Mouse (Mus musculus) neural tube, embryonic 13.5 days (tissue): ENCODE data around the gene Zfp663. TPM values are rescaled to one million over a fixed set of nuclear protein-coding genes. Genes with fewer than 3 reads are reported as not detected.

ENCODE experiments used
- ATAC-seq: fragments of 200-750 bp; cut with Nextera tagmentation; 2 replicates; pipeline ENCODE4 v1.8.0; 2017; ENCODE audit warnings: low read depth, mild to moderate bottlenecking, moderate TSS enrichment, moderate library complexity
- H3K27ac ChIP-seq: fragments of 300-500 bp; sonication (generic); replicated peaks from 2 replicates; pipeline ENCODE4 v1.5.1; 2015; ENCODE audit warnings: moderate library complexity, mild to moderate bottlenecking, inconsistent platforms
- H3K27me3 ChIP-seq: fragments of 300-500 bp; sonication (generic); 2 replicates; pipeline ENCODE4 v1.6.1; 2015; ENCODE audit warnings: mild to moderate bottlenecking, inconsistent platforms
- H3K36me3 ChIP-seq: fragments of 300-500 bp; sonication (generic); 2 replicates; pipeline ENCODE4 v1.6.1; 2015; ENCODE audit warnings: mild to moderate bottlenecking, inconsistent platforms
- H3K4me1 ChIP-seq: fragments of 300-500 bp; sonication (generic); replicated peaks from 2 replicates; pipeline ENCODE4 v1.6.1; 2015; ENCODE audit warnings: inconsistent platforms
- H3K4me2 ChIP-seq: fragments of 300-500 bp; sonication (generic); 2 replicates; pipeline ENCODE4 v1.6.1; 2015; ENCODE audit warnings: inconsistent platforms, mild to moderate bottlenecking, moderate library complexity
- H3K4me3 ChIP-seq: fragments of 300-500 bp; sonication (generic); 2 replicates; pipeline ENCODE4 v1.5.1; 2015; ENCODE audit warnings: mild to moderate bottlenecking, inconsistent platforms
- H3K9ac ChIP-seq: fragments of 300-500 bp; sonication (generic); 2 replicates; pipeline ENCODE4 v1.6.1; 2015; ENCODE audit warnings: moderate library complexity, mild to moderate bottlenecking, inconsistent platforms
- H3K9me3 ChIP-seq: fragments of 300-500 bp; sonication (generic); 2 replicates; pipeline ENCODE4 v1.6.1; 2016; ENCODE audit warnings: inconsistent platforms
- WGBS: fragments of 180-500 bp; shearing (Covaris S2); methylation state at CpG from one replicate; pipeline ENCODE4 v1.1.7; 2015; 5-methylcytosine and 5-hydroxymethylcytosine counted together
- polyA plus RNA-seq: library from polyadenylated mRNA; unstranded; fragments of >200 nt; fragmentation: Nextera tagmentation; extraction: Ambion mirVana; gene quantifications from 2 replicates; pipeline ENCODE4 v1.2.1, GENCODE M21; 2015

The Zfp663 gene
- polyA plus RNA-seq, 1 experiment from 2014 or later: 6.9 TPM

DNA sequence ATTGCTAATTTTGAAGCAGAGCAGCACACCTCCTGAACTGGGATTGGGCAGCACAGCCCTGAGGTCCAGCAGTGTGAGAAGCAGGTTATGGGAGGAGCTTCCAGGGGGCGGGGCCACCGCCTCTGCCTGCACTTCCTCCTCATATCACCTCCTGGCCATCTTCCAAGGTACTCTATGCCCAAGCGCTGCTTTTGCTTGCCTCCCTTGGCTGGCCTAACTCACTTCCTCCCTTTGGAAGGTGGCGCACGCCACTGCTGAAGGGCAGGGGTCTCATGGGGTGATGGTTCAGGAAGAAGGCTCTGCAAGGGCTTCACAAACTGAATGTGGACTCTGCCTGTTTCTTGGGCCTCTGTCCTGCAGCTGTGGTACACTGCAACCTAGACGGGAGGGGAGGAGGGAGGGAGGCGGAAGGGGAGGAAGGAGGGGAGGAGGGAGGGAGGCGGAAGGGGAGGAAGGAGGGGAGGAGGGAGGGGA lies 1.4 kb downstream of the Zfp663 start:
- no peaks in the 10 kb centered on the region for H3K9me3 ChIP-seq
- H3K4me3 ChIP-seq: no peak overlapping the region
- 11% methylated on average over 5 of the region's 8 CpGs for WGBS

DNA sequence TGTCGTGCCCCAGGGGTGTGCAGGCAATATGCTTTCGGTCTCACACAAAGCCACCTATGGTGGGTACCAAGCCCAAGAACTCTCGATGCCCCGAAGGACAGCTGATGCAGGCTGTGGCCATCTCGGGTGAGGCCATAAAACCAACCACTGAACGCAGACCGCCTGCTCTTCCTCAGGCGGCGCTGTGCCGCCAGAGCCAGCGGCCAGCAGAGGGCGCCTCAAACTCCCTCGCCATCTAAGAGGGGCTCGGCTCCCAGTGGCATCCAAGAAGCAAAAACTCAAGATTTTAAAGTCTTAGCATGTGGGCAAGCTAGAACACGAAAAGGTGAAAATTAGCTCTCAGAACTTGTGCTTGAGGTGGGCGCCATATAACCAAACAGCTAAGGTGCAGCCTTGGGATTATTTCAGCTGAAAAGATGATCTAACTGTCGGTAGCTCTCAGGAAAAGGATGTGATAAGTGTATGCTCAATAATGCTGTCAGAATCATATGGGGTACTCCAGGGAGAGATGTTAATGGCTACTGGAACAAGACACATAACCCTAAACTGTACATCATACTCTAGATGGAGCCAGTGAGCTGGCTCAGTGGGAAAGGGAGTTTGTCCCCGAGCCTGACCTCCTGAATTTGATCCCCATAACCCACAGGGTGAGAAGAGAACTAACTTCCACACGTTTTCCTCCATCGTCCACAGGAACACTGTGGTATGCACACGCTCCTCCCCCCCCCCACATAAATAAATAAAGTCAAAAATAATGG lies 4.0 kb downstream of the Zfp663 start:
- Histone ChIP-seq H3K9ac (peak overlapping the region; percentile 38), H3K36me3 (no peaks in the 10 kb centered on the region), H3K4me1 (peaks cover 39% of the 10 kb centered on the region), H3K27ac (no peak overlapping the region), H3K4me2 (peak overlapping the region; percentile 36), H3K9me3 (no peaks in the 10 kb centered on the region), H3K27me3 (peaks cover 10% of the 10 kb centered on the region; the same call in 1 of the 2 replicates), H3K4me3 (peak overlapping the region; percentile 5; the same call in 1 of the 2 replicates)
- ATAC-seq: peak; percentile 20; the same call in 1 of the 2 replicates
- WGBS: 15% methylated on average over 21 of the region's 21 CpGs

More for the DNA sequence above, 1.4 kb downstream of the Zfp663 start:
- Histone ChIP-seq H3K4me1 (peaks cover 42% of the 10 kb centered on the region), H3K9ac (peak overlapping the region; percentile 81), H3K4me2 (peak overlapping the region; percentile 79), H3K27ac (no peak overlapping the region), H3K36me3 (no peaks in the 10 kb centered on the region), H3K27me3 (peaks cover 6% of the 10 kb centered on the region; the same call in 1 of the 2 replicates)
- ATAC-seq: no peak

- no peak for ATAC-seq
- Histone ChIP-seq H3K4me2 (no peak overlapping the region), H3K9ac (no peak overlapping the region), H3K27ac (no peak overlapping the region), H3K4me1 (peaks cover 30% of the 10 kb centered on the region), H3K27me3 (peaks cover 10% of the 10 kb centered on the region; the same call in 1 of the 2 replicates), H3K4me3 (no peak overlapping the region), H3K9me3 (no peaks in the 10 kb centered on the region), H3K36me3 (no peaks in the 10 kb centered on the region)
- 87% methylated on average over 6 of the region's 6 CpGs for WGBS
Observed at GRCm38 (mm10) chr2:165363282-165363681, 5.2 kb downstream of the Zfp663 start.

DNA sequence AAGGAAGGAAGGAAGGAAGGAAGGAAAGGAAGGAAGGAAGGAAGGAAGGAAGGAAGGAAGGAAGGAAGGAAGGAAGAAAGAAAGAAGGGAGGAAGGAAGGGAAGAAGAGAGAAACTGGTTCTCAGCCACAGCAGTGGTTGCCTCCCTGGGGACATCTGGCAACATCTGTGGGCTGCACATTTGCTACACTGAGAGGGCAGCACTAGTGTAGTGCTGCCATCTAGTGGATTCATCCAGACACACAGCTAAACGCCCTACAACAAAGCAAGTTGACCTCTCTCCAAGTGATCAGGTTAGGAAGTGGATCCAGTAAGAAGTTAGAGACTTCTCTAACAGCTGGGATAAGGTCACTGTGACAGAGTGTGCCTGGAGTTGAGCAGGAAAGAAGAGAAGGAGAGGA lies 7.7 kb downstream of the Zfp663 start:
- H3K4me2 ChIP-seq: no peak overlapping the region
- H3K9me3 ChIP-seq: 0 out of 2 replicates have a peak, but pooled peaks cover under 1% of the 10 kb centered on the region
- peak; percentile 70; the same call in 1 of the 2 replicates for ATAC-seq
- H3K36me3 ChIP-seq: no peaks in the 10 kb centered on the region
- H3K27ac ChIP-seq: no peak overlapping the region
- H3K4me3 ChIP-seq: no peak overlapping the region
- peaks cover 10% of the 10 kb centered on the region; the same call in 1 of the 2 replicates for H3K27me3 ChIP-seq
- peaks cover 13% of the 10 kb centered on the region for H3K4me1 ChIP-seq
- no peak overlapping the region for H3K9ac ChIP-seq
- 0% methylated on average over 1 of the region's 1 CpGs for WGBS

DNA sequence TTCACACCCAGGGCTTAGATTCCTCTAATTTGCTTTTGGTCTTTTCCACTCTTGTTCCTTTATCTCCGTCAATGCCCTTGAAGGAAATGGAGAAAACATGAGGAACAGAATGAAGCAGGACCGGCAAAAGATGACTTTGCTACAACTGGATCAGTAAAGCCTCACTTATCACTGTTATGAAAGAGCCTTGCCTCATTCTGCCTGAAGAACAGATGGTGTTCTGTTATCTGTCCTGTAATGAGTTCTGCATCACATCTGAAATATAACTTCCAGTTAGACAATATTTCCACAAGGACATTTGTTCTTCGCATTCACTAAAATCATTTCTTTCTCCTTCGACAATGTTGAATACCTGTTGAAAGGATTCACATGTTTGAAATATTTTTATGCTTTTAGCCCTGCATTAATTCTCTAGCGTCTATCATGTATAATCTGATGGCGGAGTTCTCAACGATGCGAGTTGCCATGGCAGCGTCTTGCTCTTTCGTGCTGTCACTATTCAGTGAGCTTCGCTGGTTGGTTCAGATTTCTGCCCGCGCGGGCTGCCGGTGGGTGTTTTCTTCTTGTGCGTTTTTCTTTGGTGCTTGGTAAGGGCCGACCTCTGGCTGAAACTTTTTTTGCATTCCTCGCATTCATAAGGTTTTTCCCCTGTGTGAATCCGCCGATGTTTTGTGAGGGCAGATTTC lies 16.6 kb downstream of the Zfp663 start:
- no peaks in the 10 kb centered on the region for H3K27me3 ChIP-seq
- 91% methylated on average over 20 of the region's 20 CpGs for WGBS

DNA sequence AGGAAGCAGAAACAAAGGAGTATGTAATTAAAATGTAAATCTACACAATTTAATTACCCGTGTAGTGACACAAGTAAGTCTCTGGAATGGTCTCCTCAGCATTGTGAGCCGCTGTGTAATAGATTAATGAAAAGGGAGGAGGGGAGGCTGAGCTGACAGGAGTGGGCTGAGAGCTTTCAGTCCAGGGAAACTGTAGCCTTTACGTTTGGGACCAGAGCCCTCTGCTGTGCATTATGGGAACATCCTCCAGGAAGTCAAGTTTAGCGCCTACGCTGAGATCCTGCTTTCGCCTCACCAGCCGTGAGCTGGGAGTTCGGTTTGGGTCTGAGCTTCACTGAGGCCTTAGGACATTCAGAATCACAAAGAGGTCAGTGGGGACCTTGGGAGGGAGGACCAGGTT lies 19.1 kb downstream of the Zfp663 start:
- peak; percentile 85; the same call in 1 of the 2 replicates for ATAC-seq
- H3K36me3 ChIP-seq: peaks cover 30% of the 10 kb centered on the region
- H3K4me2 ChIP-seq: no peak overlapping the region
- H3K27ac ChIP-seq: 0 out of 2 replicates have a peak overlapping the region, but pooled peaks have one; percentile 18
- no peak overlapping the region for H3K4me3 ChIP-seq
- H3K9ac ChIP-seq: peak overlapping the region; percentile 47; the same call in 1 of the 2 replicates
- H3K4me1 ChIP-seq: peaks cover 7% of the 10 kb centered on the region
- WGBS: 17% methylated on average over 8 of the region's 8 CpGs
- H3K9me3 ChIP-seq: peaks cover 22% of the 10 kb centered on the region
- H3K27me3 ChIP-seq: no peaks in the 10 kb centered on the region

More for the DNA sequence above, 16.6 kb downstream of the Zfp663 start:
- no peak overlapping the region for H3K4me3 ChIP-seq
- no peak overlapping the region for H3K4me2 ChIP-seq
- no peak overlapping the region for H3K9ac ChIP-seq
- H3K27ac ChIP-seq: no peak overlapping the region
- H3K36me3 ChIP-seq: peaks cover 32% of the 10 kb centered on the region
- peaks cover 25% of the 10 kb centered on the region for H3K9me3 ChIP-seq
- no peak for ATAC-seq
- H3K4me1 ChIP-seq: peaks cover 7% of the 10 kb centered on the region

DNA sequence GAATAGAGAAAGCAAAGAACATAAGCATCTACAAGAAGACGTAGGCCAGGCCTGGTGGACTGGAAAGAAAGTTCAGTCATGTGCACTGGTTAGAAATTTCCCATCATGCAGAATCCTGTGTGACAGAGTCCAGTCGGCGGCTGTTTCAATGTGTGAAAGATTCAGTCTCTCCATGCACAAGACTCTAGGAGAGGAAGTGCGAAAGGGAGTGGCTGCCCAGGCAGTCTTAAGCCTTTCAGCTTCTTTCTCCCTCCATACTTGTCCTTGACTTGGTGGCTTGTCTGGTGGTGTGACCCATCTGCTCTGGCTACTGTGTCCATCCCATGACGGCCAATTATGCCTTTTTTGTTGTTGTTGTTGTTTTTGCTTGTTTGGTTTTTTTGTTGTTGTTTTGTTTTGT lies 22.3 kb downstream of the Zfp663 start:
- no peaks in the 10 kb centered on the region for H3K36me3 ChIP-seq

GRCm38 (mm10) chr2:165337191-165337590 lies 31.3 kb downstream of the Zfp663 start:
- Histone ChIP-seq H3K4me2 (no peak overlapping the region), H3K27me3 (peaks cover 10% of the 10 kb centered on the region), H3K27ac (no peak overlapping the region), H3K4me3 (no peak overlapping the region), H3K4me1 (peaks cover 6% of the 10 kb centered on the region; the same call in 1 of the 2 replicates), H3K9ac (no peak overlapping the region), H3K36me3 (no peaks in the 10 kb centered on the region), H3K9me3 (no peaks in the 10 kb centered on the region)
- no peak for ATAC-seq
- 35% methylated on average over 3 of the region's 3 CpGs for WGBS

More for the DNA sequence above, 22.3 kb downstream of the Zfp663 start:
- no peak overlapping the region for H3K9ac ChIP-seq
- WGBS: 94% methylated on average over 5 of the region's 5 CpGs
- H3K4me2 ChIP-seq: no peak overlapping the region
- H3K4me1 ChIP-seq: peaks cover 7% of the 10 kb centered on the region
- no peaks in the 10 kb centered on the region for H3K27me3 ChIP-seq
- no peaks in the 10 kb centered on the region for H3K9me3 ChIP-seq
- H3K27ac ChIP-seq: no peak overlapping the region
- no peak overlapping the region for H3K4me3 ChIP-seq
- ATAC-seq: no peak

GRCm38 (mm10) chr2:165332610-165333210 lies 35.8 kb downstream of the Zfp663 start:
- Histone ChIP-seq H3K4me3 (no peak overlapping the region), H3K4me1 (peaks cover 11% of the 10 kb centered on the region), H3K36me3 (no peaks in the 10 kb centered on the region), H3K9ac (no peak overlapping the region), H3K27me3 (peaks cover 16% of the 10 kb centered on the region), H3K9me3 (no peaks in the 10 kb centered on the region), H3K27ac (no peak overlapping the region), H3K4me2 (no peak overlapping the region)
- 46% methylated on average over 14 of the region's 14 CpGs for WGBS
- no peak for ATAC-seq

- no peak for ATAC-seq
Observed at GRCm38 (mm10) chr2:165329703-165330102, 38.8 kb downstream of the Zfp663 start.

DNA sequence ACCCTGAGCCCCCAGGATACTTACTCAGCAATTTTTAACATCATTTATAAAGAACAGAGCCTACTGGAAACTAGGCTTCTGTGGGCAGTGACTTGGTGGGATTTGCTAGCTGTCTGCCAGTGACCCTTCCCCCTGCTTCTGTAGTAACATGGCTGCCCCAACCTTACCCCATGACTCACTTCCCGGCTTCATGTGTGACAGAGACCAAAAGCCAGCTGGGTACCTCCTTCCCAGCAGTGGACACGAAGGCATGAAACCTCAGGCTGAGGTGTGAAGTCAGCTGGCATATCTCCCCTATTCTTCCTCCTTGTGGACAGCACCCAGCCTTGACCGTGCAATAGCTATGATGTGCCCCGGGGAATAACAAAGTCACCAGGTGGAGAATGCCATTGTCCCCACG lies 39.8 kb downstream of the Zfp663 start:
- WGBS: 83% methylated on average over 5 of the region's 5 CpGs

More at GRCm38 (mm10) chr2:165329703-165330102, 38.8 kb downstream of the Zfp663 start:
- Histone ChIP-seq H3K4me3 (no peak overlapping the region), H3K9ac (no peak overlapping the region), H3K27ac (no peak overlapping the region), H3K4me2 (no peak overlapping the region), H3K4me1 (peaks cover 26% of the 10 kb centered on the region), H3K9me3 (no peaks in the 10 kb centered on the region), H3K36me3 (no peaks in the 10 kb centered on the region), H3K27me3 (peaks cover 16% of the 10 kb centered on the region)
- 51% methylated on average over 3 of the region's 3 CpGs for WGBS

More for the DNA sequence above, 39.8 kb downstream of the Zfp663 start:
- no peak overlapping the region for H3K9ac ChIP-seq
- H3K4me1 ChIP-seq: peaks cover 36% of the 10 kb centered on the region
- no peak overlapping the region for H3K27ac ChIP-seq
- no peaks in the 10 kb centered on the region for H3K9me3 ChIP-seq
- no peak overlapping the region for H3K4me2 ChIP-seq
- H3K36me3 ChIP-seq: no peaks in the 10 kb centered on the region
- H3K4me3 ChIP-seq: no peak overlapping the region
- peaks cover 23% of the 10 kb centered on the region for H3K27me3 ChIP-seq
- ATAC-seq: no peak
